Mouse (Mus musculus) olfactory bulb, adult 2 months (tissue): ENCODE data around the gene Dpm2. TPM values are rescaled to one million over a fixed set of nuclear protein-coding genes. Genes with fewer than 3 reads are reported as not detected.

Source experiments
- H3K27ac ChIP-seq: fragments of 200-500 bp; 2 replicates; pipeline ENCODE4 v1.5.1; 2012; ENCODE audit warnings: low read depth, low read length; ENCODE audit not compliant: insufficient read depth
- H3K4me1 ChIP-seq: fragments of 200-500 bp; 2 replicates; pipeline ENCODE4 v1.6.1; 2012; ENCODE audit warnings: low read length; ENCODE audit not compliant: control insufficient read depth, insufficient read depth
- H3K4me3 ChIP-seq: fragments of 200-500 bp; 2 replicates; pipeline ENCODE4 v1.5.1; 2012; ENCODE audit warnings: mild to moderate bottlenecking, low read depth, low read length, moderate library complexity; ENCODE audit not compliant: insufficient read depth
- CTCF ChIP-seq: fragments of 200-500 bp; IDR thresholded peaks from 2 replicates; pipeline ENCODE4 v1.5.1; 2012; ENCODE audit warnings: low read depth, mild to moderate bottlenecking, low read length, moderate library complexity; ENCODE audit not compliant: insufficient read depth
- POLR2A ChIP-seq: fragments of 200-500 bp; IDR thresholded peaks from 2 replicates; pipeline ENCODE4 v1.6.1; 2012; ENCODE audit warnings: mild to moderate bottlenecking, low read depth, low read length, moderate library complexity; ENCODE audit not compliant: insufficient read depth
- WGBS: fragments of 180-500 bp; shearing (Covaris S2); methylation state at CpG from one replicate; pipeline ENCODE4 v1.1.7; 2018; 5-methylcytosine and 5-hydroxymethylcytosine counted together
- polyA plus RNA-seq: library from polyadenylated mRNA; stranded (reverse); fragments of >200 nt; gene quantifications from 2 replicates; pipeline ENCODE4 v1.2.4, GENCODE M21; 2012; ENCODE audit warnings: low replicate concordance; ENCODE audit not compliant: missing spikeins, insufficient read depth, insufficient read length

Gene Dpm2
- polyA plus RNA-seq = not detected in 2 replicates

GRCm38 (mm10) chr2:32570698-32571494, at the start of gene Dpm2:
Gene Dpm2, plus strand, starts transcription at chr2:32570858.
- TF ChIP-seq POLR2A (peak; percentile 72), CTCF (no peak)
- Histone ChIP-seq H3K27ac (peak within 1 kb of the TSS; percentile 35; the same call in 1 of the 2 replicates), H3K4me1 (peaks cover 21% of the 10 kb centered on the region), H3K4me3 (peak within 1 kb of the TSS; percentile 68)
- 1% methylated on average over 36 of the region's 36 CpGs for WGBS

- no peak for TF ChIP-seq POLR2A
- no peak for TF ChIP-seq CTCF
- 92% methylated on average over 13 of the region's 13 CpGs for WGBS
- no peaks in the 10 kb centered on the region for H3K4me1 ChIP-seq
- H3K27ac ChIP-seq = no peak overlapping the region
- no peak overlapping the region for H3K4me3 ChIP-seq
These were observed 46.1 kb upstream of the Dpm2 start for GRCm38 (mm10) chr2:32524536-32525031.

- Histone ChIP-seq H3K4me3 (no peak overlapping the region), H3K27ac (no peak overlapping the region), H3K4me1 (no peaks in the 10 kb centered on the region)
- WGBS = 96% methylated on average over 12 of the region's 12 CpGs
- TF ChIP-seq POLR2A (no peak), CTCF (no peak)
These were observed 44.8 kb upstream of the Dpm2 start for GRCm38 (mm10) chr2:32525816-32526215.

- 78% methylated on average over 14 of the region's 14 CpGs for WGBS
- Histone ChIP-seq H3K4me1 (no peaks in the 10 kb centered on the region), H3K27ac (no peak overlapping the region), H3K4me3 (no peak overlapping the region)
- TF ChIP-seq CTCF (no peak), POLR2A (no peak)
These were observed 43.1 kb upstream of the Dpm2 start for GRCm38 (mm10) chr2:32527468-32527966.

- H3K27ac ChIP-seq = no peak overlapping the region
- WGBS = 88% methylated on average over 1 of the region's 1 CpGs
- H3K4me3 ChIP-seq = no peak overlapping the region
- no peaks in the 10 kb centered on the region for H3K4me1 ChIP-seq
- TF ChIP-seq CTCF (no peak), POLR2A (no peak)
These were observed 42.3 kb upstream of the Dpm2 start for GRCm38 (mm10) chr2:32528326-32528725.

- 75% methylated on average over 2 of the region's 2 CpGs for WGBS
These were observed 40.2 kb upstream of the Dpm2 start for GRCm38 (mm10) chr2:32530479-32530878.

GRCm38 (mm10) chr2:32533163-32533562, 37.5 kb upstream of the Dpm2 start:
- Histone ChIP-seq H3K4me1 (peaks cover 19% of the 10 kb centered on the region), H3K4me3 (no peak overlapping the region), H3K27ac (no peak overlapping the region)
- WGBS = 98% methylated on average over 2 of the region's 2 CpGs
- TF ChIP-seq CTCF = no peak
- TF ChIP-seq POLR2A = no peak

More at GRCm38 (mm10) chr2:32530479-32530878, 40.2 kb upstream of the Dpm2 start:
- TF ChIP-seq POLR2A (no peak), CTCF (no peak)
- Histone ChIP-seq H3K4me1 (peaks cover 2% of the 10 kb centered on the region; the same call in 1 of the 2 replicates), H3K4me3 (no peak overlapping the region), H3K27ac (no peak overlapping the region)

GRCm38 (mm10) chr2:32534061-32534732, 36.5 kb upstream of the Dpm2 start:
- H3K27ac ChIP-seq = peak overlapping the region; percentile 49; the same call in 1 of the 2 replicates
- no peak for TF ChIP-seq CTCF
- no peak for TF ChIP-seq POLR2A
- H3K4me3 ChIP-seq = peak overlapping the region; percentile 61
- peaks cover 24% of the 10 kb centered on the region for H3K4me1 ChIP-seq
- 18% methylated on average over 13 of the region's 13 CpGs for WGBS
